Mouse (Mus musculus): ENCODE measurements around the gene Rbm6. TPM values are rescaled to one million over a fixed set of nuclear protein-coding genes. Genes with fewer than 3 reads are reported as not detected.
A peak's percentile ranks its signal among the peaks of the same experiment; 100 is the strongest.

Rbm6 gene
- polyA plus RNA-seq, 1 experiment from 2014 or later: 91.1 TPM

GRCm38 (mm10) chr9:107891023-107891422 lies 18.0 kb upstream of the Rbm6 start:
- H3K4me2 ChIP-seq (ENCODE audit: low read depth, severe bottlenecking): no peak overlapping the region
- no peak overlapping the region for H3K4me3 ChIP-seq (ENCODE audit: low read depth, low read length)
- no peak overlapping the region for H3K27ac ChIP-seq (replicated peaks; ENCODE audit: low read depth, low read length)
- peaks cover 5% of the 10 kb centered on the region; the same call in 1 of the 2 replicates for H3K4me1 ChIP-seq (ENCODE audit: control insufficient read depth, insufficient read depth, low read length)
- no peaks in the 10 kb centered on the region for H3K9me3 ChIP-seq (ENCODE audit: control insufficient read depth, low read length)
- H3K27me3 ChIP-seq (ENCODE audit: control insufficient read depth, insufficient read depth, low read length): no peaks in the 10 kb centered on the region
- ATAC-seq (ENCODE audit: insufficient number of reproducible peaks, low FRiP score, low TSS enrichment, low read depth): no peak
- no peak for DNase-seq (ENCODE audit: low spot score)
- H3K36me3 ChIP-seq (ENCODE audit: control insufficient read depth, insufficient read depth, low read length): no peaks in the 10 kb centered on the region
- 97% methylated on average over 1 of the region's 1 CpGs for WGBS
- no peak overlapping the region for H3K9ac ChIP-seq (ENCODE audit: low read length)

GRCm38 (mm10) chr9:107890260-107890659 lies 17.2 kb upstream of the Rbm6 start:
- DNase-seq (ENCODE audit: low spot score) (no peak), ATAC-seq (ENCODE audit: insufficient number of reproducible peaks, low FRiP score, low TSS enrichment, low read depth) (no peak)
- Histone ChIP-seq H3K9ac (ENCODE audit: low read length) (no peak overlapping the region), H3K9me3 (ENCODE audit: control insufficient read depth, low read length) (no peaks in the 10 kb centered on the region), H3K27ac (replicated peaks; ENCODE audit: low read depth, low read length) (no peak overlapping the region), H3K4me1 (ENCODE audit: control insufficient read depth, insufficient read depth, low read length) (peaks cover 5% of the 10 kb centered on the region; the same call in 1 of the 2 replicates), H3K4me3 (ENCODE audit: low read depth, low read length) (no peak overlapping the region), H3K4me2 (ENCODE audit: low read depth, severe bottlenecking) (no peak overlapping the region), H3K27me3 (ENCODE audit: control insufficient read depth, insufficient read depth, low read length) (no peaks in the 10 kb centered on the region), H3K36me3 (ENCODE audit: control insufficient read depth, insufficient read depth, low read length) (no peaks in the 10 kb centered on the region)
- WGBS: 85% methylated on average over 6 of the region's 6 CpGs

- peak overlapping the region; percentile 72 for H3K4me2 ChIP-seq (ENCODE audit: low read depth, severe bottlenecking)
- peak overlapping the region; percentile 58 for H3K4me3 ChIP-seq (ENCODE audit: low read depth, low read length)
- H3K36me3 ChIP-seq (ENCODE audit: control insufficient read depth, insufficient read depth, low read length): no peaks in the 10 kb centered on the region
- peaks cover 5% of the 10 kb centered on the region; the same call in 1 of the 2 replicates for H3K4me1 ChIP-seq (ENCODE audit: control insufficient read depth, insufficient read depth, low read length)
- DNase-seq (ENCODE audit: low spot score) (no peak), ATAC-seq (ENCODE audit: insufficient number of reproducible peaks, low FRiP score, low TSS enrichment, low read depth) (peak; percentile 82; the same call in 1 of the 2 replicates)
- H3K27me3 ChIP-seq (ENCODE audit: control insufficient read depth, insufficient read depth, low read length): no peaks in the 10 kb centered on the region
- H3K9ac ChIP-seq (ENCODE audit: low read length): peak overlapping the region; percentile 54
- H3K27ac ChIP-seq (replicated peaks; ENCODE audit: low read depth, low read length): no peak overlapping the region
- no peaks in the 10 kb centered on the region for H3K9me3 ChIP-seq (ENCODE audit: control insufficient read depth, low read length)
- under 1% methylated on average over 18 of the region's 18 CpGs for WGBS
Observed at GRCm38 (mm10) chr9:107888267-107888850, 15.3 kb upstream of the Rbm6 start.

GRCm38 (mm10) chr9:107887804-107888266 lies 14.8 kb upstream of the Rbm6 start, which contains the start of gene Mon1a:
Mon1a (plus strand) TSS chr9:107888151.
- Histone ChIP-seq H3K27me3 (ENCODE audit: control insufficient read depth, insufficient read depth, low read length) (no peaks in the 10 kb centered on the region), H3K9ac (ENCODE audit: low read length) (peak within 1 kb of the TSS; percentile 54), H3K9me3 (ENCODE audit: control insufficient read depth, low read length) (no peaks in the 10 kb centered on the region), H3K4me3 (ENCODE audit: low read depth, low read length) (peak within 1 kb of the TSS; percentile 58), H3K4me2 (ENCODE audit: low read depth, severe bottlenecking) (peak within 1 kb of the TSS; percentile 72), H3K27ac (replicated peaks; ENCODE audit: low read depth, low read length) (no peak within 1 kb of the TSS), H3K36me3 (ENCODE audit: control insufficient read depth, insufficient read depth, low read length) (no peaks in the 10 kb centered on the region), H3K4me1 (ENCODE audit: control insufficient read depth, insufficient read depth, low read length) (peaks cover 5% of the 10 kb centered on the region; the same call in 1 of the 2 replicates)
- ATAC-seq (ENCODE audit: insufficient number of reproducible peaks, low FRiP score, low TSS enrichment, low read depth): peak; percentile 97
- peak; percentile 85 for DNase-seq (ENCODE audit: low spot score)
- under 1% methylated on average over 28 of the region's 28 CpGs for WGBS

- no peaks in the 10 kb centered on the region for H3K36me3 ChIP-seq (ENCODE audit: control insufficient read depth, insufficient read depth, low read length)
- no peak for ATAC-seq (ENCODE audit: insufficient number of reproducible peaks, low FRiP score, low TSS enrichment, low read depth)
- no peak overlapping the region for H3K9ac ChIP-seq (ENCODE audit: low read length)
- H3K4me2 ChIP-seq (ENCODE audit: low read depth, severe bottlenecking): no peak overlapping the region
- WGBS: 79% methylated on average over 4 of the region's 4 CpGs
- H3K27ac ChIP-seq (replicated peaks; ENCODE audit: low read depth, low read length): no peak overlapping the region
- no peak for DNase-seq (ENCODE audit: low spot score)
- H3K4me1 ChIP-seq (ENCODE audit: control insufficient read depth, insufficient read depth, low read length): no peaks in the 10 kb centered on the region
- H3K4me3 ChIP-seq (ENCODE audit: low read depth, low read length): no peak overlapping the region
- H3K9me3 ChIP-seq (ENCODE audit: control insufficient read depth, low read length): no peaks in the 10 kb centered on the region
- H3K27me3 ChIP-seq (ENCODE audit: control insufficient read depth, insufficient read depth, low read length): no peaks in the 10 kb centered on the region
Observed at GRCm38 (mm10) chr9:107880411-107880810, 7.4 kb upstream of the Rbm6 start.

GRCm38 (mm10) chr9:107872350-107873098 lies 513 bp downstream of the Rbm6 start:
- Histone ChIP-seq H3K9ac (ENCODE audit: low read length) (peak overlapping the region; percentile 99), H3K4me3 (ENCODE audit: low read depth, low read length) (peak overlapping the region; percentile 92), H3K9me3 (ENCODE audit: control insufficient read depth, low read length) (no peaks in the 10 kb centered on the region), H3K4me1 (ENCODE audit: control insufficient read depth, insufficient read depth, low read length) (peaks cover 5% of the 10 kb centered on the region), H3K27ac (replicated peaks; ENCODE audit: low read depth, low read length) (peak overlapping the region; percentile 84), H3K27me3 (ENCODE audit: control insufficient read depth, insufficient read depth, low read length) (no peaks in the 10 kb centered on the region), H3K36me3 (ENCODE audit: control insufficient read depth, insufficient read depth, low read length) (peaks cover 5% of the 10 kb centered on the region), H3K4me2 (ENCODE audit: low read depth, severe bottlenecking) (peak overlapping the region; percentile 77)
- under 1% methylated on average over 80 of the region's 80 CpGs for WGBS
- DNase-seq (ENCODE audit: low spot score) (peak; percentile 92), ATAC-seq (ENCODE audit: insufficient number of reproducible peaks, low FRiP score, low TSS enrichment, low read depth) (peak; percentile 98)

GRCm38 (mm10) chr9:107866081-107866480 lies 7.0 kb downstream of the Rbm6 start:
- Histone ChIP-seq H3K4me2 (ENCODE audit: low read depth, severe bottlenecking) (no peak overlapping the region), H3K27me3 (ENCODE audit: control insufficient read depth, insufficient read depth, low read length) (no peaks in the 10 kb centered on the region), H3K4me1 (ENCODE audit: control insufficient read depth, insufficient read depth, low read length) (no peaks in the 10 kb centered on the region; the same call in 1 of the 2 replicates), H3K9me3 (ENCODE audit: control insufficient read depth, low read length) (no peaks in the 10 kb centered on the region), H3K36me3 (ENCODE audit: control insufficient read depth, insufficient read depth, low read length) (peaks cover 5% of the 10 kb centered on the region), H3K27ac (replicated peaks; ENCODE audit: low read depth, low read length) (no peak overlapping the region), H3K4me3 (ENCODE audit: low read depth, low read length) (no peak overlapping the region), H3K9ac (ENCODE audit: low read length) (no peak overlapping the region)
- DNase-seq (ENCODE audit: low spot score) (no peak), ATAC-seq (ENCODE audit: insufficient number of reproducible peaks, low FRiP score, low TSS enrichment, low read depth) (no peak)
- 92% methylated on average over 2 of the region's 2 CpGs for whole genome bisulfite sequencing

GRCm38 (mm10) chr9:107864493-107864892 lies 8.5 kb downstream of the Rbm6 start:
- WGBS: 68% methylated on average over 1 of the region's 1 CpGs
- no peaks in the 10 kb centered on the region for H3K27me3 ChIP-seq (ENCODE audit: control insufficient read depth, insufficient read depth, low read length)
- no peaks in the 10 kb centered on the region for H3K4me1 ChIP-seq (ENCODE audit: control insufficient read depth, insufficient read depth, low read length)
- H3K9me3 ChIP-seq (ENCODE audit: control insufficient read depth, low read length): no peaks in the 10 kb centered on the region
- H3K4me2 ChIP-seq (ENCODE audit: low read depth, severe bottlenecking): no peak overlapping the region
- ATAC-seq (ENCODE audit: insufficient number of reproducible peaks, low FRiP score, low TSS enrichment, low read depth) (no peak), DNase-seq (ENCODE audit: low spot score) (no peak)
- H3K9ac ChIP-seq (ENCODE audit: low read length): no peak overlapping the region
- no peak overlapping the region for H3K4me3 ChIP-seq (ENCODE audit: low read depth, low read length)
- peaks cover 5% of the 10 kb centered on the region for H3K36me3 ChIP-seq (ENCODE audit: control insufficient read depth, insufficient read depth, low read length)
- H3K27ac ChIP-seq (replicated peaks; ENCODE audit: low read depth, low read length): no peak overlapping the region

Data from limb, embryonic 11.5 days (tissue).